Mouse (Mus musculus) bone marrow macrophage, adult 2 months (primary cell): ENCODE measurements at regions not wholly inside any gene's neighbourhood (a gene's known extent, or its start where the extent isn't known, plus 50 kb on each side); places are given as distances from the start of the nearest gene placed in this dataset.

Experiments
- CTCF ChIP-seq: IDR thresholded peaks from 2 replicates; pipeline ENCODE4 v1.5.1; 2012; ENCODE audit warnings: low read depth, mild to moderate bottlenecking, low read length, moderate library complexity
- POLR2A ChIP-seq: IDR thresholded peaks from 2 replicates; pipeline ENCODE4 v1.6.1; 2012; ENCODE audit warnings: mild to moderate bottlenecking, low read depth, low read length, borderline replicate concordance

DNA sequence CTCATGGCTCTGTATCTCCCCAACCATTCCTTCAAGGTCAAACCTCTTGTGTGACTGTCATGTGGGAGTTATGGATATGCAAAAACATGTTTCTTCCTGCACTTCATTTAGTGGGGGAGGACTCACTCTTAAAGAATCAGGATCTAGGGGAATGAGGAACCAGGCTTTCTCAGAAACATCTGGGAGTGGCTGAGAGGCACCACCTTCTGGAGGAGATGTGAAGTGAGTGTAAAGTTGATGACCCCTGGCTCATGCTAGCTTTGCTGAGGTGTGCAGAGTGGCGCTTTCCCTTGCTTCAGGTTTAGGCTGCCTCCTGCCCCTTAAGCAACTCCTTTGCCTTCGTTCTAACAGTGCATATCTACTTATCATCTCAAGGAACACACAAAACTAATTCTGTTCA is 119.6 kb upstream of the Rnd3 start:
- TF ChIP-seq POLR2A, result no peak
- no peak for TF ChIP-seq CTCF
